ENCODE assay signal across 10 mouse cellular contexts in genomic region chr9:123006071-123006470, GRCm38 (mm10). TPM values are rescaled to one million over a fixed set of nuclear protein-coding genes. Genes with fewer than 3 reads are reported as not detected.
DNase-seq lines count a peak whose midpoint lies in the region; ATAC-seq and TF ChIP-seq lines count a peak whose summit lies in the region.
"Had no signal": no experiment of that assay in that cellular context is flagged by ENCODE, and none has a peak within 500 bp of the region (broad histone marks: within the 10 kb centered on the region; RNA-seq: fewer than 3 reads in every experiment).

No protein-coding gene starts in this region.

- WGBS in heart, postnatal 0 days = 86% methylated on average over 6 of the region's 6 CpGs
- 88% methylated on average over 6 of the region's 6 CpGs for WGBS in heart, embryonic 12.5 days
- WGBS in neural tube, embryonic 13.5 days = 80% methylated on average over 6 of the region's 6 CpGs

- no peak for DNase-seq in heart, postnatal 0 days (ENCODE audit: low spot score)
- DNase-seq in neural tube, embryonic 10.5 days (ENCODE audit: extremely low spot score, low spot score) = no peak
- DNase-seq in forelimb bud, embryonic 11.5 days (ENCODE audit: low read depth, low spot score) = peak; percentile 11
- no peak for DNase-seq in left cerebral cortex, postnatal 4 days
- no peak for DNase-seq in left cerebral cortex, adult 11 months (ENCODE audit: low spot score)
- DNase-seq in urinary bladder, postnatal 10 days (ENCODE audit: low spot score) = no peak
- DNase-seq: kidney, adult 9 months had no signal

- no peaks in the 10 kb centered on the region for H3K27me3 ChIP-seq in heart, postnatal 0 days (ENCODE audit: control insufficient read depth, insufficient read depth, low read length)
- H3K27me3 ChIP-seq in heart, embryonic 12.5 days (replicated peaks) = no peaks in the 10 kb centered on the region
- H3K27me3 ChIP-seq in neural tube, embryonic 13.5 days = no peaks in the 10 kb centered on the region

- no peak overlapping the region for H3K4me2 ChIP-seq in heart, postnatal 0 days (ENCODE audit: low read depth, low read length)
- H3K4me2 ChIP-seq in heart, embryonic 12.5 days = no peak overlapping the region
- no peak overlapping the region for H3K4me2 ChIP-seq in neural tube, embryonic 13.5 days

- intact Hi-C loops in left cerebral cortex, postnatal 4 days (cut with DNase I) = no loop called here

- no peaks in the 10 kb centered on the region for H3K4me1 ChIP-seq in heart, postnatal 0 days (ENCODE audit: control insufficient read depth, insufficient read depth)
- H3K4me1 ChIP-seq in heart, embryonic 12.5 days (replicated peaks) = no peaks in the 10 kb centered on the region
- H3K4me1 ChIP-seq in neural tube, embryonic 13.5 days (replicated peaks) = no peaks in the 10 kb centered on the region

- TF ChIP-seq EP300 in heart, postnatal 0 days (IDR thresholded peaks at IDR 0.05; ENCODE audit: low read depth) = no peak

- peaks cover 80% of the 10 kb centered on the region for H3K36me3 ChIP-seq in heart, postnatal 0 days (replicated peaks; ENCODE audit: control insufficient read depth, insufficient read depth, low read length)
- H3K36me3 ChIP-seq in heart, embryonic 12.5 days = peaks cover 85% of the 10 kb centered on the region
- H3K36me3 ChIP-seq in neural tube, embryonic 13.5 days = peaks cover 23% of the 10 kb centered on the region; the same call in 1 of the 2 replicates

- no peak overlapping the region for H3K27ac ChIP-seq in heart, postnatal 0 days (ENCODE audit: low read depth)
- no peak overlapping the region for H3K27ac ChIP-seq in heart, embryonic 12.5 days (ENCODE audit: poor library complexity, severe bottlenecking)
- H3K27ac ChIP-seq in neural tube, embryonic 13.5 days (replicated peaks) = no peak overlapping the region

- ATAC-seq in heart, postnatal 0 days (ENCODE audit: insufficient read depth, low read depth) = no peak
- no peak for ATAC-seq in heart, embryonic 12.5 days (ENCODE audit: insufficient number of reproducible peaks, low FRiP score)
- ATAC-seq in neural tube, embryonic 13.5 days (ENCODE audit: low read depth) = 0 out of 2 replicates have a peak, but pooled peaks have one; percentile 43
- ATAC-seq: midbrain, embryonic 16.5 days had no signal

- no peaks in the 10 kb centered on the region for H3K9me3 ChIP-seq in heart, postnatal 0 days (replicated peaks; ENCODE audit: control insufficient read depth, low read length)
- no peaks in the 10 kb centered on the region for H3K9me3 ChIP-seq in heart, embryonic 12.5 days (replicated peaks)
- H3K9me3 ChIP-seq in neural tube, embryonic 13.5 days = no peaks in the 10 kb centered on the region

- no peak overlapping the region for H3K9ac ChIP-seq in heart, postnatal 0 days (replicated peaks; ENCODE audit: low read depth, low read length)
- no peak overlapping the region for H3K9ac ChIP-seq in heart, embryonic 12.5 days
- H3K9ac ChIP-seq in neural tube, embryonic 13.5 days = no peak overlapping the region

- TF ChIP-seq CTCF in heart, postnatal 0 days (IDR thresholded peaks at IDR 0.05; ENCODE audit: low read depth) = peak; percentile 34

- no peak overlapping the region for H3K4me3 ChIP-seq in heart, postnatal 0 days (ENCODE audit: low read depth, low read length)
- H3K4me3 ChIP-seq in heart, embryonic 12.5 days = no peak overlapping the region
- no peak overlapping the region for H3K4me3 ChIP-seq in neural tube, embryonic 13.5 days

RNA-seq across cellular contexts. Expression of gene Tmem42, which starts 15.1 kb away (rescaled TPM):
- 13.8 and 22.1 TPM in 2 replicates for total RNA-seq in heart, postnatal 0 days (2014; rRNA removed; ENCODE audit: low replicate concordance)
- polyA plus RNA-seq in heart, postnatal 0 days (2015; fragmentation: Nextera tagmentation; extraction: Ambion mirVana) = 27.5 and 28.1 TPM in 2 replicates
- polyA plus RNA-seq in heart, embryonic 12.5 days (2016; fragmentation: Nextera tagmentation; extraction: Ambion mirVana) = 16.8 and 18.7 TPM in 2 replicates
- polyA plus RNA-seq in neural tube, embryonic 13.5 days (2015; fragmentation: Nextera tagmentation; extraction: Ambion mirVana) = 22.9 and 27.7 TPM in 2 replicates
- 10 to 100 TPM; 22.4 to 28.7 TPM for total RNA-seq in left cerebral cortex, postnatal 4 days (2021)

RNA-seq across cellular contexts. Expression of gene Tgm4, which starts 28.5 kb away (rescaled TPM):
- not detected in 2 replicates for total RNA-seq in heart, postnatal 0 days (2014; rRNA removed; ENCODE audit: low replicate concordance)
- 0.19 and 0.20 TPM in 2 replicates for polyA plus RNA-seq in heart, postnatal 0 days (2015; fragmentation: Nextera tagmentation; extraction: Ambion mirVana)
- polyA plus RNA-seq in heart, embryonic 12.5 days (2016; fragmentation: Nextera tagmentation; extraction: Ambion mirVana) = 0.33 and 0.60 TPM in 2 replicates
- polyA plus RNA-seq in neural tube, embryonic 13.5 days (2015; fragmentation: Nextera tagmentation; extraction: Ambion mirVana) = 0.49 and 0.72 TPM in 2 replicates
- 1 to 10 TPM in 1 of 2 experiments, under 1 TPM in 1; 0.74 to 1.3 TPM for total RNA-seq in left cerebral cortex, postnatal 4 days (2021)

RNA-seq across cellular contexts. Expression of gene Kif15, which starts 55.2 kb away (rescaled TPM):
- 18.3 and 38.2 TPM in 2 replicates for total RNA-seq in heart, postnatal 0 days (2014; rRNA removed; ENCODE audit: low replicate concordance)
- polyA plus RNA-seq in heart, postnatal 0 days (2015; fragmentation: Nextera tagmentation; extraction: Ambion mirVana) = 5.3 and 6.1 TPM in 2 replicates
- polyA plus RNA-seq in heart, embryonic 12.5 days (2016; fragmentation: Nextera tagmentation; extraction: Ambion mirVana) = 27.5 and 32.6 TPM in 2 replicates
- polyA plus RNA-seq in neural tube, embryonic 13.5 days (2015; fragmentation: Nextera tagmentation; extraction: Ambion mirVana) = 11.4 and 15.9 TPM in 2 replicates
- 1 to 10 TPM; 6.3 to 6.7 TPM for total RNA-seq in left cerebral cortex, postnatal 4 days (2021)

RNA-seq across cellular contexts. Expression of gene 1110059G10Rik, which starts 55.3 kb away (rescaled TPM):
- 0.84 and 13.5 TPM in 2 replicates for total RNA-seq in heart, postnatal 0 days (2014; rRNA removed; ENCODE audit: low replicate concordance)
- 27.1 and 31.1 TPM in 2 replicates for polyA plus RNA-seq in heart, postnatal 0 days (2015; fragmentation: Nextera tagmentation; extraction: Ambion mirVana)
- 21.8 and 23.2 TPM in 2 replicates for polyA plus RNA-seq in heart, embryonic 12.5 days (2016; fragmentation: Nextera tagmentation; extraction: Ambion mirVana)
- polyA plus RNA-seq in neural tube, embryonic 13.5 days (2015; fragmentation: Nextera tagmentation; extraction: Ambion mirVana) = 32.1 and 33.9 TPM in 2 replicates
- total RNA-seq in left cerebral cortex, postnatal 4 days (2021) = 10 to 100 TPM; 20.9 to 26.7 TPM
